Mouse (Mus musculus): ENCODE results near the gene Apom. TPM values are rescaled to one million over a fixed set of nuclear protein-coding genes. Genes with fewer than 3 reads are reported as not detected.
A peak's percentile ranks its signal among the peaks of the same experiment; 100 is the strongest.
"Not testable (repeated sequence)": the region's sequence is repeated elsewhere in the genome, so short reads cannot be mapped to it uniquely, and the experiment has no call there.

Apom gene
- total and polyA plus RNA-seq, 2 experiments from 2014 or later = 0.11 TPM; not detected in 1

DNA sequence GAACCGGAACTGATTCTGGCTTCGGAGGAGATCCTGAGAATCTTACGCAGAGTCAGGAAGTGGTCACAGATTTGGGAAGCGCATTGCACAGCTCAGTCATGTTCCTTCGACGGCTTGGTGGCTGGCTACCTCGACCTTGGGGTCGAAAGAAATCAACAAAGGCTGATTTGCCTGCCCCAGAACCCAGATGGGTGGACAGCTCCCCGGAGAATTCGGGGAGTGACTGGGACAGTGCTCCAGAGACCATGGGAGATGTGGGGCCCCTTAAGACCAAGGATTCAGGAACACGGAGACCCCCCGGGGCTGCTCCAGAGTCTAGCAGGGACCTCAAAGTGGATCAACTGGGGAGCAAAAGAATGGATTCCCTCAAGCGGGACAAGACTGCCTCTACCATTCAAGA lies 4.8 kb downstream of the Apom start:
- Histone ChIP-seq H3K4me1 (ENCODE audit: control insufficient read depth, insufficient read depth) (peaks cover 20% of the 10 kb centered on the region), H3K9ac (replicated peaks; ENCODE audit: low read depth, low read length) (peak overlapping the region; percentile 76), H3K4me3 (ENCODE audit: low read depth, low read length) (peak overlapping the region; percentile 64), H3K4me2 (ENCODE audit: low read depth, low read length) (peak overlapping the region; percentile 68), H3K27ac (ENCODE audit: low read depth) (peak overlapping the region; percentile 89), H3K27me3 (ENCODE audit: control insufficient read depth, insufficient read depth, low read length) (no peaks in the 10 kb centered on the region), H3K36me3 (replicated peaks; ENCODE audit: control insufficient read depth, insufficient read depth, low read length) (peaks cover 21% of the 10 kb centered on the region), H3K9me3 (replicated peaks; ENCODE audit: control insufficient read depth, low read length) (no peaks in the 10 kb centered on the region)
- TF ChIP-seq EP300 (IDR thresholded peaks at IDR 0.05; ENCODE audit: low read depth) = no peak
- no peak for TF ChIP-seq CTCF (IDR thresholded peaks at IDR 0.05; ENCODE audit: low read depth)
- 58% methylated on average over 13 of the region's 13 CpGs for WGBS
- no peak for DNase-seq (ENCODE audit: low spot score)
- ATAC-seq (ENCODE audit: insufficient read depth, low read depth) = no peak

DNA sequence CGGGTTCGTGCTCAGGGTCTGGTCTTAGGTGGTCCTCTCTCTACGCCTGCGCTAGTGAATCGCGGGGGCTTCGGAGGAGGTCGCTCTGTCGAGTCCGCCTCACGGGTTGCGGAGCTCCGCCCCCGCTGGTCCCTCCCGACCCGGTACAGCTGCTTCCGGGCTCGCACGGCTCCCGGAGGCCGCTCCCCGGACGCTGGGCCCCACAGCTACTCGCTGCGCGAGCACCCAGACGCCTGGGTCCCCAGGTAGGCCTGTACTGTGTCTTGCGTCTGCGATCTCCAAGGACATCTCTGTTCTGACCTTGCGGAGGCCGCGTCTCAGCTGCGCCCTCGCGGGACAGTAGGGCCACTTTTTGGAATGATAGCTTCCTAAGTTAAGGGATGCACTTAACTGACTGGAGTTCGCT lies 5.6 kb downstream of the Apom start, which contains the start of gene D17H6S53E:
TSS of gene D17H6S53E (plus strand) at position 168 of the 406 bp plus-strand sequence.
- DNase-seq (ENCODE audit: low spot score) (peak; percentile 55), ATAC-seq (ENCODE audit: insufficient read depth, low read depth) (peak; percentile 51)
- H3K4me3 ChIP-seq (ENCODE audit: low read depth, low read length) = peak within 1 kb of the TSS; percentile 64
- WGBS = under 1% methylated on average over 36 of the region's 36 CpGs
- H3K36me3 ChIP-seq (replicated peaks; ENCODE audit: control insufficient read depth, insufficient read depth, low read length) = peaks cover 21% of the 10 kb centered on the region
- peak within 1 kb of the TSS; percentile 76 for H3K9ac ChIP-seq (replicated peaks; ENCODE audit: low read depth, low read length)
- peak within 1 kb of the TSS; percentile 89 for H3K27ac ChIP-seq (ENCODE audit: low read depth)
- TF ChIP-seq CTCF (IDR thresholded peaks at IDR 0.05; ENCODE audit: low read depth) (no peak), EP300 (IDR thresholded peaks at IDR 0.05; ENCODE audit: low read depth) (no peak)
- H3K4me2 ChIP-seq (ENCODE audit: low read depth, low read length) = peak within 1 kb of the TSS; percentile 68
- H3K27me3 ChIP-seq (ENCODE audit: control insufficient read depth, insufficient read depth, low read length) = no peaks in the 10 kb centered on the region
- H3K4me1 ChIP-seq (ENCODE audit: control insufficient read depth, insufficient read depth) = peaks cover 20% of the 10 kb centered on the region
- no peaks in the 10 kb centered on the region for H3K9me3 ChIP-seq (replicated peaks; ENCODE audit: control insufficient read depth, low read length)

DNA sequence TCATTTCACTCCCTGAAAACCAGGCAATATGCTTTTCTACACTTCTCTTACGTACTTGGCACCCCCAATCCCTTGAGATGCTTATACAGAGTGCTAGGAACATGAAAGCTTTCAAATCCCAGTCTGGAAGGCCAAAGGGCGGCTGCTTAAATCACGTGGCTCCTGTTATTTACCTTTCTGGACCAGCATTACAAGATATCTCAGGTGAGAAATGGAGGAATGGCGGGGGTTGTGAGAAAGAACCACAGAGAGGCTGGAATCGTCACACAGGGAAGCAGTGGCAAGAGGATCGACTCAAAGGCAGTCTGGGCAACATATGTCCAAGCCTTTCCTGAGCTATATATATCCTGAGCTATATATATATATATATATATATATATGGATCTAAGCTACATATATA lies 6.3 kb downstream of the Apom start:
- peak overlapping the region; percentile 68 for H3K4me2 ChIP-seq (ENCODE audit: low read depth, low read length)
- no peak for ATAC-seq (ENCODE audit: insufficient read depth, low read depth)
- H3K4me3 ChIP-seq (ENCODE audit: low read depth, low read length) = peak overlapping the region; percentile 64
- no peaks in the 10 kb centered on the region for H3K9me3 ChIP-seq (replicated peaks; ENCODE audit: control insufficient read depth, low read length)
- H3K36me3 ChIP-seq (replicated peaks; ENCODE audit: control insufficient read depth, insufficient read depth, low read length) = peaks cover 21% of the 10 kb centered on the region
- no peaks in the 10 kb centered on the region for H3K27me3 ChIP-seq (ENCODE audit: control insufficient read depth, insufficient read depth, low read length)
- no peak for DNase-seq (ENCODE audit: low spot score)
- peak overlapping the region; percentile 76 for H3K9ac ChIP-seq (replicated peaks; ENCODE audit: low read depth, low read length)
- TF ChIP-seq CTCF (IDR thresholded peaks at IDR 0.05; ENCODE audit: low read depth) (no peak), EP300 (IDR thresholded peaks at IDR 0.05; ENCODE audit: low read depth) (no peak)
- peak overlapping the region; percentile 89 for H3K27ac ChIP-seq (ENCODE audit: low read depth)
- WGBS = 23% methylated on average over 6 of the region's 6 CpGs
- peaks cover 20% of the 10 kb centered on the region for H3K4me1 ChIP-seq (ENCODE audit: control insufficient read depth, insufficient read depth)

DNA sequence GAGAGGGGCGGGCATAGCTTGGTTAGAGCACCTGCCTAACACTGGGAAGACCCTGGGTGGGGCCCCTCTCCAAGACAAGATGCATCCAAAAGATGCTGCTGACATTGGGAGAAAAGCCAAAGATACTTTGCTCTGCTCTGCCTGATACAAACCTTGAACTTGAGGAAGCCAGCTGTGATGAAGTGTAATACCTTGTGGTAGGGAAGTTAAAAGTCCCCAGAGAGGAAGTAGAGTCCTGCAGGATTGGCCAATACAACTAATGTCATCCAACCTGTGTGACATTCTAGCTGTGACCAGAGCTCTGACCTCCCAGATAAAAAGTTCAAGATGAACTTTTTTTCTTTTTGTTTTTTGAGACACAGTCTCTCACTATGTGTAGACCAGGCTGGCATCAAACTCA lies 6.8 kb downstream of the Apom start:
- Histone ChIP-seq H3K4me1 (ENCODE audit: control insufficient read depth, insufficient read depth) (peaks cover 20% of the 10 kb centered on the region), H3K27me3 (ENCODE audit: control insufficient read depth, insufficient read depth, low read length) (no peaks in the 10 kb centered on the region), H3K9me3 (replicated peaks; ENCODE audit: control insufficient read depth, low read length) (no peaks in the 10 kb centered on the region), H3K27ac (ENCODE audit: low read depth) (no peak overlapping the region), H3K4me2 (ENCODE audit: low read depth, low read length) (no peak overlapping the region), H3K4me3 (ENCODE audit: low read depth, low read length) (no peak overlapping the region), H3K9ac (replicated peaks; ENCODE audit: low read depth, low read length) (0 out of 2 replicates have a peak overlapping the region, but pooled peaks have one; percentile 76), H3K36me3 (replicated peaks; ENCODE audit: control insufficient read depth, insufficient read depth, low read length) (peaks cover 17% of the 10 kb centered on the region)
- DNase-seq (ENCODE audit: low spot score) (no peak), ATAC-seq (ENCODE audit: insufficient read depth, low read depth) (no peak)
- TF ChIP-seq EP300 (IDR thresholded peaks at IDR 0.05; ENCODE audit: low read depth) = no peak
- TF ChIP-seq CTCF (IDR thresholded peaks at IDR 0.05; ENCODE audit: low read depth) = no peak
- 100% methylated on average over 1 of the region's 1 CpGs for WGBS

DNA sequence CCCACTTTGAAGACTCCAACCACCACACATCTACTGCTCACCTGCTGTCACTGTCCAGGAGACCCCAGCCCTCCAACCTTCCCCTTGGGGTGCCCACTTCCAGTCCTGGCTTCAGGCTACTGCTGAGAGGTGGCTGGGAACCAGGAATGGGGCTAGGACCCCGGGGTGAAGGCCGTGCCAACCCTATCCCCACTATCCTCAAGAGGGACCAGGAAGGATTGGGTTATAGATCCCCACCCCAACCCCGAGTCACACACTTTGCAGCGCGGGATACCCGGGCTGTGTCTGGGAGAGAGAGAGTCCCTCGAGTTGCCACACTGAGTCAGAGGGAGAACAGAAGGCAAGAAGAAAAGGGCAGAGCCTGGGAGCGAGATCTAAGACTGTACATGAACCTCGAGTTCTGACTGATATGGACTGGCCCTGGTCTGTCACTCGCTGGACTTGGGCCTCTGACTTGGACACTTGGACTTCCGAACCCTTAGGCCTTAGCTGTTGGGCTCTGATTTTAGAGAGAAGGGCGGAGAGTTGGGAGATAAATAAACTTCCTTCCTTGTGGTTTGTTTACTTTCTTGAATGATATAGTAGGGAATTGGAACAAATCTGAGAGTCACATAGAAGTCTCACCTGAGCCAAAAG lies 7.5 kb downstream of the Apom start:
- Histone ChIP-seq H3K36me3 (replicated peaks; ENCODE audit: control insufficient read depth, insufficient read depth, low read length) (peaks cover 21% of the 10 kb centered on the region), H3K4me1 (ENCODE audit: control insufficient read depth, insufficient read depth) (peaks cover 20% of the 10 kb centered on the region)
- H3K9me3 ChIP-seq (replicated peaks; ENCODE audit: control insufficient read depth, low read length); H3K4me3 ChIP-seq (ENCODE audit: low read depth, low read length); ATAC-seq (ENCODE audit: insufficient read depth, low read depth); H3K27me3 ChIP-seq (ENCODE audit: control insufficient read depth, insufficient read depth, low read length); DNase-seq (ENCODE audit: low spot score); H3K9ac ChIP-seq (replicated peaks; ENCODE audit: low read depth, low read length); H3K27ac ChIP-seq (ENCODE audit: low read depth); H3K4me2 ChIP-seq (ENCODE audit: low read depth, low read length): not testable (repeated sequence)
- 87% methylated on average over 12 of the region's 12 CpGs for WGBS

DNA sequence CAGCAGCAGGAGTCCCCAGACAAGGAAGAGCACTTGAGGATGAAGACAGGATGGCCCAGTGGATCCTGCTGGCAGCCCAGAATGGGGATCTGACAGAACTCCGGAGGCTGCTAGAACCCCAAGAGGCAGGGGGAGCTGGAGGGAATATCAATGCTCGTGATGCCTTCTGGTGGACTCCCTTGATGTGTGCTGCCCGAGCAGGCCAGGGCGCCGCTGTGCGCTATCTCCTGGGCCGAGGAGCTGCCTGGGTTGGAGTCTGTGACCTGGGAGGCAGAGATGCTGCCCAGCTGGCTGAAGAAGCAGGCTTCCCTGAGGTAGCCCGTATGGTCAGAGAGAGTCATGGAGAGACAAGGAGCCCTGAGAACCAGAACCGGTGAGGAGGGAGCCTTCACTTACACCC lies 8.6 kb downstream of the Apom start:
- WGBS = 87% methylated on average over 9 of the region's 9 CpGs

More for the DNA sequence above, 8.6 kb downstream of the Apom start:
- H3K9ac ChIP-seq (replicated peaks; ENCODE audit: low read depth, low read length); H3K27ac ChIP-seq (ENCODE audit: low read depth); H3K4me3 ChIP-seq (ENCODE audit: low read depth, low read length); H3K9me3 ChIP-seq (replicated peaks; ENCODE audit: control insufficient read depth, low read length); H3K27me3 ChIP-seq (ENCODE audit: control insufficient read depth, insufficient read depth, low read length); ATAC-seq (ENCODE audit: insufficient read depth, low read depth); DNase-seq (ENCODE audit: low spot score); H3K4me2 ChIP-seq (ENCODE audit: low read depth, low read length): not testable (repeated sequence)
- Histone ChIP-seq H3K4me1 (ENCODE audit: control insufficient read depth, insufficient read depth) (peaks cover 20% of the 10 kb centered on the region), H3K36me3 (replicated peaks; ENCODE audit: control insufficient read depth, insufficient read depth, low read length) (peaks cover 25% of the 10 kb centered on the region)

All from heart, postnatal 0 days (tissue).